Mouse (Mus musculus): ENCODE measurements around the gene L1cam. TPM values are rescaled to one million over a fixed set of nuclear protein-coding genes. Genes with fewer than 3 reads are reported as not detected.

Gene L1cam
- total and polyA plus RNA-seq, 3 experiments = 0.23 to 0.49 (median 0.30) TPM

DNA sequence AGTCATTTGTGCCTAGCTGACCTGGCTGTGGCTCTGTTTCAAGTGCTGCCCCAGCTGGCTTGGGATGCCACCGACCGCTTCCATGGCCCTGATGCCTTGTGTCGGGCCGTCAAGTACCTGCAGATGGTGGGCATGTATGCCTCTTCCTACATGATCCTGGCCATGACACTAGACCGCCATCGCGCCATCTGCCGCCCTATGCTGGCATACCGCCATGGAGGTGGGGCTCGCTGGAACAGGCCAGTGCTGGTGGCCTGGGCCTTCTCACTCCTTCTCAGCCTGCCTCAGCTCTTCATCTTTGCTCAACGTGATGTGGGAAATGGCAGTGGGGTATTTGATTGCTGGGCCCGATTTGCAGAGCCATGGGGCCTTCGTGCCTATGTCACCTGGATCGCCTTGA, 3.1 kb downstream of the L1cam start:
- no peak overlapping the region for H3K27ac ChIP-seq (ENCODE audit: insufficient read depth, low read depth)

DNA sequence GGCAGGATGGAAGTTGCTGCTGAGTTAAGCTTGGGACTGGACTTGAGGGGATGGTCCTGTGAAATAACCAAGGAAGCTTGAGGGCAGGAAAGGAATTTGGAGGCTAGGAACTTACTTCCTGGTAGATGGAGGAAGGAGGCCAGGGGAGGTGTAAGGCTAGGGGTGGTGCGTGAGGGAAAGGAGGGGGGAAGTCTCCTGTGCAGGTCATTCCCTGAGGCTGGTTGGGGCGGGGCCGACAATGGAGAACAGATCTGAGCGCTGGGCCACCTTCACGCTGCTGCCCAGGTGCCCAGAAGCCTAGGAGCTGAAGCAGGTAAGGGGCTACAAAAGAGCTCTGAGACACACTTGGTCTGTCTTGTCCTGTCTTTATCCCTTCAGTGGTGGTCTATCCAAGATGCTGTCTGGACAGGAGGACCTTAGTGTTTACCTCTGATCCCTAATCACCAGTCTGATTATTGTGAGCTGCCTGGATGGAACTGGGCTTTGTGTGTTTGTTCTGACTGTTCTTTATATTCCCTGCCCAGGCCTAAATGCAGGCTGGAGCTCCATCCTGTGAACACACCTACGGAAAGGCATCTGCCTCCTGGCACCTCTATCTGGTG, 4.3 kb downstream of the L1cam start, which contains the start of gene Avpr2:
Gene Avpr2, plus strand, starts transcription at position 552 of the 602 bp plus-strand sequence.
- TF ChIP-seq ZC3H11A (IDR thresholded peaks at IDR 0.05; ENCODE audit: low read depth, low read length) (no peak), USF1 (IDR thresholded peaks at IDR 0.05; ENCODE audit: low read depth, low read length) (no peak), UBTF (IDR thresholded peaks at IDR 0.05; ENCODE audit: low read depth, low read length) (no peak), CHD2 (IDR thresholded peaks at IDR 0.05; ENCODE audit: low read length) (no peak), POLR2A (IDR thresholded peaks at IDR 0.05; ENCODE audit: low read depth, low read length) (no peak), ZNF384 (IDR thresholded peaks at IDR 0.05; ENCODE audit: low read depth, low read length) (no peak), NRF1 (IDR thresholded peaks at IDR 0.05; ENCODE audit: low read depth, low read length) (no peak), ETS1 (conservative IDR thresholded peaks at IDR 0.05; ENCODE audit: low read depth, low read length) (no peak), MAFK (IDR thresholded peaks at IDR 0.05; ENCODE audit: insufficient replicate concordance, low read length) (no peak)

More for the DNA sequence above, 3.1 kb downstream of the L1cam start:
- DNase-seq (ENCODE audit: extremely low read depth) = no peak
- H3K4me1 ChIP-seq (ENCODE audit: control insufficient read depth in 1 of 2, insufficient read depth in 2 of 2) = no peaks in the 10 kb centered on the region; a peak in 1 of 4 replicates
- dilution Hi-C loops (cut with MboI; ENCODE audit: extremely low pct_ligation_motif_present, extremely low pct_unique_long_range_greater_than_20kb, low sequenced_read_pairs) (no loop called here), in situ Hi-C loops (cut with MboI; ENCODE audit: low pct_ligation_motif_present, low pct_unique_long_range_greater_than_20kb, low sequenced_read_pairs) (no loop called here)
- no peak overlapping the region for H3K9ac ChIP-seq (ENCODE audit: insufficient read depth, low read depth)
- TF ChIP-seq ZMIZ1 (IDR thresholded peaks at IDR 0.05; ENCODE audit: low read depth, low read length) (no peak), HCFC1 (IDR thresholded peaks at IDR 0.05; ENCODE audit: low read depth, low read length) (no peak), ETS1 (conservative IDR thresholded peaks at IDR 0.05; ENCODE audit: low read depth, low read length) (no peak), SMC3 (IDR thresholded peaks at IDR 0.05; ENCODE audit: low read depth, low read length) (no peak), USF1 (IDR thresholded peaks at IDR 0.05; ENCODE audit: low read depth, low read length) (no peak), CTCF (conservative IDR thresholded peaks at IDR 0.05 in 1 of 2, IDR thresholded peaks at IDR 0.05 in 1 of 2; ENCODE audit: low read depth in 2 of 2, low read length in 2 of 2) (no peak), IRF4 (IDR thresholded peaks at IDR 0.05; ENCODE audit: low read depth, low read length) (no peak), PAX5 (IDR thresholded peaks at IDR 0.05; ENCODE audit: low read length) (no peak), EP300 (IDR thresholded peaks at IDR 0.05; ENCODE audit: low read length) (no peak)
- H3K9me3 ChIP-seq (replicated peaks; ENCODE audit: low read length) = no peaks in the 10 kb centered on the region
- H3K4me2 ChIP-seq (ENCODE audit: insufficient read depth, low read depth, poor library complexity, severe bottlenecking) = no peak overlapping the region
- H3K27me3 ChIP-seq (replicated peaks) = no peaks in the 10 kb centered on the region
- no peak overlapping the region for H3K4me3 ChIP-seq (replicated peaks in 1 of 3; ENCODE audit: low read depth in 2 of 3, low read length in 2 of 3, poor library complexity in 1 of 3)
- peaks cover 19 to 58% of the 10 kb centered on the region in 2 experiments for H3K36me3 ChIP-seq (replicated peaks in 1 of 2; ENCODE audit: control insufficient read depth in 1 of 2, insufficient read depth in 1 of 2, low read length in 1 of 2)
- H3K79me2 ChIP-seq (replicated peaks; ENCODE audit: control insufficient read depth, extremely low read depth, insufficient read depth, poor library complexity, severe bottlenecking) = no peaks in the 10 kb centered on the region

More for the DNA sequence above, 4.3 kb downstream of the L1cam start, which contains the start of gene Avpr2:
- no peak for DNase-seq (ENCODE audit: extremely low read depth)
- H3K9me3 ChIP-seq (replicated peaks; ENCODE audit: low read length) = no peaks in the 10 kb centered on the region
- H3K4me1 ChIP-seq (ENCODE audit: control insufficient read depth in 1 of 2, insufficient read depth in 2 of 2) = no peaks in the 10 kb centered on the region; a peak in 1 of 4 replicates
- dilution Hi-C loops (cut with MboI; ENCODE audit: extremely low pct_ligation_motif_present, extremely low pct_unique_long_range_greater_than_20kb, low sequenced_read_pairs) (no loop called here), in situ Hi-C loops (cut with MboI; ENCODE audit: low pct_ligation_motif_present, low pct_unique_long_range_greater_than_20kb, low sequenced_read_pairs) (no loop called here)
- peaks cover 19 to 46% of the 10 kb centered on the region in 2 experiments for H3K36me3 ChIP-seq (replicated peaks in 1 of 2; ENCODE audit: control insufficient read depth in 1 of 2, insufficient read depth in 1 of 2, low read length in 1 of 2)
- no peaks in the 10 kb centered on the region for H3K79me2 ChIP-seq (replicated peaks; ENCODE audit: control insufficient read depth, extremely low read depth, insufficient read depth, poor library complexity, severe bottlenecking)
- H3K27ac ChIP-seq (ENCODE audit: insufficient read depth, low read depth) = no peak within 1 kb of the TSS
- H3K4me3 ChIP-seq (replicated peaks in 1 of 3; ENCODE audit: low read depth in 2 of 3, low read length in 2 of 3, poor library complexity in 1 of 3) = no peak within 1 kb of the TSS
- no peaks in the 10 kb centered on the region for H3K27me3 ChIP-seq (replicated peaks)
- no peak within 1 kb of the TSS for H3K4me2 ChIP-seq (ENCODE audit: insufficient read depth, low read depth, poor library complexity, severe bottlenecking)
- no peak within 1 kb of the TSS for H3K9ac ChIP-seq (ENCODE audit: insufficient read depth, low read depth)

All from CH12.LX (cell line).